Mouse (Mus musculus) gonadal fat pad, adult 2 months (tissue): ENCODE results near the gene Casr. TPM values are rescaled to one million over a fixed set of nuclear protein-coding genes. Genes with fewer than 3 reads are reported as not detected.

Source experiments
- polyA plus RNA-seq: library from polyadenylated mRNA; depleted of rRNA; stranded (reverse); fragments of >200 nt; gene quantifications from 2 replicates; pipeline ENCODE4 v1.2.3, GENCODE M21; 2012; rRNA removed

Gene Casr
- polyA plus RNA-seq, 1 experiment = 0.14 TPM

Other genes starting within 250 kb of the Casr start
- not detected in 2 replicates for gene BC117090, start 227.8 kb downstream of the Casr start, polyA plus RNA-seq
- not detected in 2 replicates for gene BC100530, start 194.4 kb downstream of the Casr start, polyA plus RNA-seq
- gene Stfa2, start 153.7 kb downstream of the Casr start, polyA plus RNA-seq = not detected in 2 replicates
- not detected in 2 replicates for gene Stfa3, start 106.7 kb downstream of the Casr start, polyA plus RNA-seq
- 2.5 and 2.6 TPM in 2 replicates for gene Cd86, start 103.9 kb upstream of the Casr start, polyA plus RNA-seq
- 26.4 and 37.3 TPM in 2 replicates for gene Ildr1, start 131.8 kb upstream of the Casr start, polyA plus RNA-seq
- 21.4 and 31.2 TPM in 2 replicates for gene Slc15a2, start 222.8 kb upstream of the Casr start, polyA plus RNA-seq